Mouse (Mus musculus) forebrain, postnatal 0 days (tissue): ENCODE measurements around the gene Pdia4. TPM values are rescaled to one million over a fixed set of nuclear protein-coding genes. Genes with fewer than 3 reads are reported as not detected.
A peak's percentile ranks its signal among the peaks of the same experiment; 100 is the strongest.

ENCODE experiments used
- ATAC-seq: fragments of 200-750 bp; cut with Nextera tagmentation; 2 replicates; pipeline ENCODE4 v1.8.0; 2017; ENCODE audit warnings: mild to moderate bottlenecking, moderate library complexity
- DNase-seq: peaks from one replicate; pipeline ENCODE4 v3.0.0-alpha.2; 2015
- H3K27ac ChIP-seq: fragments of 300-500 bp; sonication (generic); 2 replicates; pipeline ENCODE4 v1.5.1; 2014; ENCODE audit warnings: low read depth, mild to moderate bottlenecking, antibody characterized with exemption, low read length, moderate library complexity, mixed read lengths
- H3K27me3 ChIP-seq: fragments of 300-500 bp; sonication (generic); 2 replicates; pipeline ENCODE4 v1.6.1; 2014; ENCODE audit warnings: mild to moderate bottlenecking, low read length, mixed read lengths; ENCODE audit not compliant: insufficient read depth
- H3K36me3 ChIP-seq: fragments of 300-500 bp; sonication (generic); 2 replicates; pipeline ENCODE4 v1.6.1; 2014; ENCODE audit warnings: mild to moderate bottlenecking, moderate library complexity; ENCODE audit not compliant: insufficient read depth
- H3K4me1 ChIP-seq: fragments of 300-500 bp; sonication (generic); 2 replicates; pipeline ENCODE4 v1.6.1; 2014; ENCODE audit warnings: antibody characterized with exemption; ENCODE audit not compliant: insufficient read depth
- H3K4me2 ChIP-seq: fragments of 300-500 bp; sonication (generic); 2 replicates; pipeline ENCODE4 v1.6.1; 2014; ENCODE audit warnings: low read depth, mild to moderate bottlenecking, moderate library complexity
- H3K4me3 ChIP-seq: fragments of 300-500 bp; sonication (generic); 2 replicates; pipeline ENCODE4 v1.5.1; 2014; ENCODE audit warnings: low read depth, low read length, mixed read lengths
- H3K9ac ChIP-seq: fragments of 300-500 bp; sonication (generic); 2 replicates; pipeline ENCODE4 v1.6.1; 2014; ENCODE audit warnings: mild to moderate bottlenecking
- H3K9me3 ChIP-seq: fragments of 300-500 bp; sonication (generic); 2 replicates; pipeline ENCODE4 v1.6.1; 2016; ENCODE audit warnings: low read length
- CTCF ChIP-seq: sonication (generic); IDR thresholded peaks from 2 replicates; pipeline ENCODE4 v1.5.1; 2016; ENCODE audit warnings: antibody characterized with exemption, control low read depth, low read depth
- WGBS: fragments of 180-500 bp; shearing (Covaris S2); extraction: QIAGEN DNeasy Blood & Tissue Kit; methylation state at CpG from one replicate; pipeline ENCODE4 v1.1.7; 2014; 5-methylcytosine and 5-hydroxymethylcytosine counted together
- polyA plus RNA-seq: library from polyadenylated mRNA; unstranded; fragments of >200 nt; fragmentation: Nextera tagmentation; extraction: Ambion mirVana; gene quantifications from 2 replicates; pipeline ENCODE4 v1.2.1, GENCODE M21; 2015
- total RNA-seq: library from RNA; depleted of rRNA; stranded (reverse); fragments of >200 nt; gene quantifications from 2 replicates; pipeline ENCODE4 v1.2.3, GENCODE M21; 2014

The Pdia4 gene
- total and polyA plus RNA-seq, 2 experiments from 2014 or later: 83.7 to 104 TPM

DNA sequence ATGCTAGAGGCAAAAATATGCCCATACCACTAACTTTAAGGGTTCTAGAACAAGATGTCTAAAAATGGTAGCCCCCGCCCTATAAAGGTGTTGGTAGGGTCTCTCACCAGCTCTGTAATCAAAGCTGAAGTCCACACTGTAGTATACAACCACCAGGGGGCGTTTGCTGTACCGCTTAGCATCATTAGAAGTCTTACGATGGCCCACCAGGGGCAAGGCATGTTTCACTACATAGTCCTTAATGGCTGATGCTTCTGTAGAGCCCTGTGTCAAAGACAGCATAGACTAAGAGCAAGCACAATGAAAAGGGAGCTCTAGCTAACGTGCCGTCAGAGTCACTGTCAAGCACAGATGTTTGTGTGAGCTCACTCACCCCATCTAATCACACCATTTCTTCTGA, 14.2 kb downstream of the Pdia4 start:
- ATAC-seq: peak; percentile 72
- peak; percentile 80 for TF ChIP-seq CTCF
- H3K4me1 ChIP-seq: no peaks in the 10 kb centered on the region
- WGBS: 47% methylated on average over 6 of the region's 6 CpGs
- no peak overlapping the region for H3K9ac ChIP-seq
- peak; percentile 68 for DNase-seq
- H3K36me3 ChIP-seq: peaks cover 84% of the 10 kb centered on the region
- no peaks in the 10 kb centered on the region for H3K27me3 ChIP-seq
- H3K4me3 ChIP-seq: no peak overlapping the region
- no peak overlapping the region for H3K4me2 ChIP-seq
- H3K9me3 ChIP-seq: no peaks in the 10 kb centered on the region
- H3K27ac ChIP-seq: no peak overlapping the region

DNA sequence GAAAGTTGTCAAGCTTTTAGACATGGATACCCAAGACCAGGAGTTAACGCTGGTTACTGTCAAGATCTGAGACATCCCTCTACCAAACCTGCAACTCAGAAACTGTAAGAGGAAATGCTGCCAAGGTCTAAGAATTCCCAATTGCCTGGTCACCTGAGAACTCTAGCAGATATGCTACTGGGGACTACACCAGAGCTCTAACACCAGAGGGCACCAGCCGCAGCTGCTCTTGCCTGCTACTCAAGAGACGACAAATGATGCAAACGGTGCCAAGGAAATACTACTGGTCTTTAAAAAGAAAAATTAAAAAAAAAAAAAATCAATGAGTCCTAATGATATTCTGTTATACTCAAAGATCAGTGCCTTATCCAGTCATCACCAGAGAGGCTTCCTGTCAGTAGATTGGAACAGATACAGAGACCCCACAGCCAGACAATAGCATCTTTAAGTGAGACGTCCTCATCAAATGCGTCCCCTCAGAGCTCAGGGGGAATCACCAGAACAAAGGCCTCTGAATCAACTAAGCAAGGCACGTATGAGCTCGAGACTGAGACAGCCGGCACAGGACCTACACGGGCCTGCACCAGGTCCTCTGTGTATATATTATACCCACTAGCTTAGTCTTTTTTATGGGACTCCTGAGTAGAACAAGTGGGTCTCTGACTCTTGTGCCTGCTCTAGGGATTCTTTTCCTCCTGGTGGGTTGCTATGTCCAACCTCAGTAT, 19.0 kb downstream of the Pdia4 start:
- peak; percentile 54 for TF ChIP-seq CTCF
- H3K27me3 ChIP-seq: no peaks in the 10 kb centered on the region
- H3K4me3 ChIP-seq: no peak overlapping the region
- no peaks in the 10 kb centered on the region for H3K9me3 ChIP-seq
- peak; percentile 29 for DNase-seq
- H3K4me1 ChIP-seq: no peaks in the 10 kb centered on the region
- WGBS: 40% methylated on average over 10 of the region's 10 CpGs
- H3K9ac ChIP-seq: no peak overlapping the region
- no peak overlapping the region for H3K27ac ChIP-seq
- peaks cover 42% of the 10 kb centered on the region for H3K36me3 ChIP-seq
- no peak overlapping the region for H3K4me2 ChIP-seq
- peak; percentile 27; the same call in 1 of the 2 replicates for ATAC-seq

- no peak for TF ChIP-seq CTCF
- WGBS: 83% methylated on average over 5 of the region's 5 CpGs
- Histone ChIP-seq H3K36me3 (peaks cover 32% of the 10 kb centered on the region), H3K4me2 (no peak overlapping the region), H3K9ac (no peak overlapping the region), H3K27me3 (no peaks in the 10 kb centered on the region), H3K27ac (no peak overlapping the region), H3K4me3 (no peak overlapping the region), H3K4me1 (0 out of 2 replicates have a peak, but pooled peaks cover 4% of the 10 kb centered on the region), H3K9me3 (no peaks in the 10 kb centered on the region)
- DNase-seq (no peak), ATAC-seq (no peak)
Measured at GRCm38 (mm10) chr6:47793284-47793683, 19.9 kb downstream of the Pdia4 start.

DNA sequence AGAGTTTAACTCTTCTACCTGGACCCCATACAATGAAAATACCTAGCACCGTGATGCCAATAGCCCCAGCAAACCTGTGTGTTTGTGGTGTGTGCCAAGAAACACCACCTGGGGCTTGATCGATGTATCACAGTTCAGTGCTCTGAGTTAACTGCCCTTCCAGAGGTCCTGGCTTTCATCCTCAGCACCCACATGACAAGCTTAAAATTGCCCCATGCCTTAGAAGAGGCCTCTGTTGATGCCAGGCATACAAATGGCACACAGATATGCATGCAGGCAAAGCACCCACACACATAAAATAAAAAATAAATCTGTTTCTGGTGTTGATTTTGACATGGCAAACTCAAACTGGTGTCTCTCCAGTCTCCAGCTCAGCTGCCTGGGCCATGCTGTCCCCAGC, 20.7 kb downstream of the Pdia4 start:
- Histone ChIP-seq H3K4me1 (0 out of 2 replicates have a peak, but pooled peaks cover 4% of the 10 kb centered on the region), H3K9ac (no peak overlapping the region), H3K27ac (no peak overlapping the region), H3K4me2 (no peak overlapping the region), H3K27me3 (no peaks in the 10 kb centered on the region), H3K4me3 (no peak overlapping the region), H3K36me3 (peaks cover 25% of the 10 kb centered on the region), H3K9me3 (no peaks in the 10 kb centered on the region)
- TF ChIP-seq CTCF: no peak
- ATAC-seq (no peak), DNase-seq (no peak)
- 87% methylated on average over 2 of the region's 2 CpGs for WGBS

- ATAC-seq: no peak
- Histone ChIP-seq H3K27me3 (no peaks in the 10 kb centered on the region), H3K9me3 (no peaks in the 10 kb centered on the region), H3K4me1 (0 out of 2 replicates have a peak, but pooled peaks cover 4% of the 10 kb centered on the region), H3K27ac (no peak overlapping the region), H3K36me3 (peaks cover 10% of the 10 kb centered on the region), H3K4me3 (no peak overlapping the region), H3K9ac (no peak overlapping the region), H3K4me2 (no peak overlapping the region)
- no peak for DNase-seq
- no peak for TF ChIP-seq CTCF
- 71% methylated on average over 2 of the region's 2 CpGs for WGBS
Measured at GRCm38 (mm10) chr6:47790745-47791144, 22.5 kb downstream of the Pdia4 start.

- peak; percentile 21; the same call in 1 of the 2 replicates for ATAC-seq
Measured at GRCm38 (mm10) chr6:47788821-47789220, 24.4 kb downstream of the Pdia4 start.

More at GRCm38 (mm10) chr6:47788821-47789220, 24.4 kb downstream of the Pdia4 start:
- H3K4me3 ChIP-seq: peak overlapping the region; percentile 53
- peak overlapping the region; percentile 59 for H3K4me2 ChIP-seq
- no peak for TF ChIP-seq CTCF
- no peaks in the 10 kb centered on the region for H3K27me3 ChIP-seq
- H3K36me3 ChIP-seq: no peaks in the 10 kb centered on the region
- H3K9ac ChIP-seq: peak overlapping the region; percentile 84
- H3K4me1 ChIP-seq: 0 out of 2 replicates have a peak, but pooled peaks cover 4% of the 10 kb centered on the region
- WGBS: 30% methylated on average over 3 of the region's 3 CpGs
- no peak for DNase-seq
- no peaks in the 10 kb centered on the region for H3K9me3 ChIP-seq
- peak overlapping the region; percentile 96 for H3K27ac ChIP-seq
